Mouse (Mus musculus): ENCODE results near the gene Krt33a.
A peak's percentile ranks its signal among the peaks of the same experiment; 100 is the strongest.

DNA sequence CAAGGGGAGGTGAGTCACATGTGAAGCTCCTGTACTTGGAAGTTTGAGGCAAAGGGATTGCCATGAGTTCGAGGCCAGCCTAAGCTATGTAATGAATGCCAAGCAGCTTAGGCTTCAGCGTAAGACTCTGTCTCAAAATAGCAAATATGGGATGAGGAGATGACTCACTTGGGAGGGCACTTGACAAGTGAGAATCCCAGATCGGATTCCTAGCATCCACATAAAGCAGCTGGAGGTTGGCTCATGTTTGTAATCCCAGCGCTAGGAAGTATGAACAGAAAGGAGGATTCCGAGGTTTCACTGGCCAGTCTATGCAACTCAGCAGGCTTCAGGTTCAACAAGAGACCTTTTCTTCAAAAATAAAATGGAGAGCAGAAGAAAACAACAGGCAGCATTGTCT is 5.4 kb upstream of the Krt33a start:
- TF ChIP-seq TCF12 (IDR thresholded peaks at IDR 0.05; ENCODE audit: insufficient read depth, poor library complexity, severe bottlenecking): no peak
- TF ChIP-seq USF1 (IDR thresholded peaks at IDR 0.05; ENCODE audit: low read depth): no peak
- no peak for TF ChIP-seq POLR2A (IDR thresholded peaks at IDR 0.05; ENCODE audit: insufficient read length, low read depth)
- TF ChIP-seq MYOD1 (IDR thresholded peaks at IDR 0.05; ENCODE audit: control insufficient read depth in 1 of 3, insufficient read length in 2 of 3, low read depth in 2 of 3): peak in 1 of 3 experiments; percentile 26
